Mouse (Mus musculus): ENCODE data around the gene Epha2. TPM values are rescaled to one million over a fixed set of nuclear protein-coding genes. Genes with fewer than 3 reads are reported as not detected.

Gene Epha2
- polyA plus RNA-seq, 1 experiment from 2014 or later: 3.1 TPM

DNA sequence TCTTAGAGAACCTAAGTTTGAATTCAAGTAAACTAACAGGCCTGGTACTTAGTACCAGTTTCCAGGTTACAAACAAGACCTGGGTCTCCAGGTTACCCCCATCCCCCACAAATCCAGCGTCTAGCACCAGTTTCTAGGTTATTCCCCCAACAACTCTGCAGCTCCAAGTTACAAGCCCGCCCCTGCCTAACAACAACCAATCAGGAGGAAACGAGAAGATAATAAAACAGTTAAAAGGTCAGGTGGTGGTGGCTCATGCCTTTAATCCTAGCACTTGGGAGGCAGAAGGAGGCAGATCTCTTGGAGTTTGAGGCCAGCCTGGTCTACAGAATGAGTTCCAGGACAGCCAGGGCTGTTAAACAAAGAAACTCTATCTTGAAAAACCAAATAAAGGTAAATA is 33.8 kb upstream of the Epha2 start:
- Histone ChIP-seq H3K4me1 (ENCODE audit: control insufficient read depth, insufficient read depth, low read length) (no peaks in the 10 kb centered on the region), H3K4me2 (no peak overlapping the region), H3K4me3 (ENCODE audit: low read depth, low read length) (no peak overlapping the region), H3K27me3 (ENCODE audit: control insufficient read depth, insufficient read depth, low read length) (peaks cover 2% of the 10 kb centered on the region; the same call in 1 of the 2 replicates), H3K9me3 (replicated peaks; ENCODE audit: control insufficient read depth, low read length) (no peaks in the 10 kb centered on the region), H3K27ac (ENCODE audit: low read depth, low read length) (no peak overlapping the region), H3K36me3 (ENCODE audit: control insufficient read depth, insufficient read depth, low read length) (no peaks in the 10 kb centered on the region), H3K9ac (ENCODE audit: low read depth, low read length) (no peak overlapping the region)
- no peak for ATAC-seq (replicated peaks; ENCODE audit: insufficient number of reproducible peaks, low FRiP score, low TSS enrichment)
- 74% methylated on average over 3 of the region's 3 CpGs for WGBS (ENCODE audit: insufficient replicate concordance)

DNA sequence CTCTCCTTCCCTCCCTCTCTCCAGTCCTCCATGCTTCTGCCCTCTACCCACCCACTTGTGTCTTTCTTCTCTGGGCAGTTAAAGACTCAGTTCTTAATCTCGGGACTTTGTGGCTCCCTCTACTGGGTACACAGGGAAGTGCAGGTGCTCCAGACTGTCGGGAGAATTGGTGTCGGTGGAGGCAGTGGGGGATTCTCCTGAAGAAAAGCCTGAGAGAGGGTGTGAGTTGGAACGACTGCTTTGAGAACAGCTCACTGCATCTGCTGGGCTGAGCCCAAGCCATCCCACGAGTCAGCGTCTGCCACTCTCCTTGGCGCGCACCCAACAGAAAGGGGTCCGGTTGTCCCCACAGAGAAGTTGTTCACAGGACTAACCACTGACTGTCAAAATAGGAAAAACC is 33.2 kb upstream of the Epha2 start:
- Histone ChIP-seq H3K36me3 (ENCODE audit: control insufficient read depth, insufficient read depth, low read length) (no peaks in the 10 kb centered on the region), H3K9ac (ENCODE audit: low read depth, low read length) (no peak overlapping the region), H3K27me3 (ENCODE audit: control insufficient read depth, insufficient read depth, low read length) (peaks cover 2% of the 10 kb centered on the region; the same call in 1 of the 2 replicates), H3K27ac (ENCODE audit: low read depth, low read length) (no peak overlapping the region), H3K4me3 (ENCODE audit: low read depth, low read length) (no peak overlapping the region), H3K4me1 (ENCODE audit: control insufficient read depth, insufficient read depth, low read length) (no peaks in the 10 kb centered on the region; the same call in 1 of the 2 replicates), H3K9me3 (replicated peaks; ENCODE audit: control insufficient read depth, low read length) (no peaks in the 10 kb centered on the region), H3K4me2 (no peak overlapping the region)
- WGBS (ENCODE audit: insufficient replicate concordance): 41% methylated on average over 9 of the region's 9 CpGs
- ATAC-seq (replicated peaks; ENCODE audit: insufficient number of reproducible peaks, low FRiP score, low TSS enrichment): no peak

DNA sequence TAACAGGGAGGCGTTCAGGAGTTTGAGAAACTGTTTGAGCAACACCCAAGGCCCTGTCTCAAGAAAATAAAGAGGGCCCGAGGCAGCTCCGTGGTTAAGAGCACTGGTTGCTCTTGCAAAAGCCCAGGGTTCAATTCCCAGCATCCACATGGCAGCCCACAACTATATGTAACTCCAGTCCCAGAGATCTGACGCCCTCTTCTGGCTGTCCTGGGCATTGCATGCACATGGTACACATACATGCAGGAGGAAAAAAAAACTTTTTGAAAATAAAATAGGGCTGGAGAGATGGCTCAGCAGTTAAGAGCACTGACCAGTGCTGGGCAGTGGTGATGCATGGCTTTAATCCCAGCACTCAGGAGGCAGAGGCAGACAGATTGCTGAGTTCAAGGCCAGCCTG is 32.7 kb upstream of the Epha2 start:
- no peaks in the 10 kb centered on the region for H3K9me3 ChIP-seq (replicated peaks; ENCODE audit: control insufficient read depth, low read length)
- no peak overlapping the region for H3K9ac ChIP-seq (ENCODE audit: low read depth, low read length)
- H3K4me1 ChIP-seq (ENCODE audit: control insufficient read depth, insufficient read depth, low read length): peaks cover 4% of the 10 kb centered on the region
- H3K4me2 ChIP-seq: no peak overlapping the region
- no peaks in the 10 kb centered on the region for H3K36me3 ChIP-seq (ENCODE audit: control insufficient read depth, insufficient read depth, low read length)
- H3K4me3 ChIP-seq (ENCODE audit: low read depth, low read length): no peak overlapping the region
- peaks cover 2% of the 10 kb centered on the region; the same call in 1 of the 2 replicates for H3K27me3 ChIP-seq (ENCODE audit: control insufficient read depth, insufficient read depth, low read length)
- WGBS (ENCODE audit: insufficient replicate concordance): 75% methylated on average over 4 of the region's 4 CpGs
- no peak for ATAC-seq (replicated peaks; ENCODE audit: insufficient number of reproducible peaks, low FRiP score, low TSS enrichment)
- no peak overlapping the region for H3K27ac ChIP-seq (ENCODE audit: low read depth, low read length)

DNA sequence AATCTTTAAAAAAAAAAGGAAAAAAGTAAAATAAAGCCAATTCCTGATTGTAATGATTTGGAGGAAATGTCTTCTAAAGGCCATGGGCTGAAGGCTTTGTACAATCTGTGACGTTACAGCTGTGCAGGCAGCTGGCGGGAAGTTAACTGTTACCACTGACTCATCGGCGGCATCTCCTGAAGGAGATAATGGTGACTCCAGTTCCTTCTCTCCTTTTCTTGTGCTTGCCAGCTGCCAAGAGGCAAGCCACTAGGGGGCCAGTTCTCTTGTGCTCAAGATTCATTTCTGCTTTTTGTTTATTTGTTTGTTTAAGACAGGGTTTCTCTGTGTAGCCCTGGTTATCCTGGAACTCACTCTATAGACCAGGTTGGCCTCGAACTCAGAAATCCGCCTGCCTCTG is 32.0 kb upstream of the Epha2 start:
- Histone ChIP-seq H3K4me2 (no peak overlapping the region), H3K4me1 (ENCODE audit: control insufficient read depth, insufficient read depth, low read length) (peaks cover 9% of the 10 kb centered on the region), H3K27ac (ENCODE audit: low read depth, low read length) (no peak overlapping the region), H3K4me3 (ENCODE audit: low read depth, low read length) (no peak overlapping the region), H3K36me3 (ENCODE audit: control insufficient read depth, insufficient read depth, low read length) (no peaks in the 10 kb centered on the region), H3K27me3 (ENCODE audit: control insufficient read depth, insufficient read depth, low read length) (peaks cover 2% of the 10 kb centered on the region; the same call in 1 of the 2 replicates), H3K9me3 (replicated peaks; ENCODE audit: control insufficient read depth, low read length) (no peaks in the 10 kb centered on the region), H3K9ac (ENCODE audit: low read depth, low read length) (no peak overlapping the region)
- no peak for ATAC-seq (replicated peaks; ENCODE audit: insufficient number of reproducible peaks, low FRiP score, low TSS enrichment)
- 72% methylated on average over 6 of the region's 6 CpGs for WGBS (ENCODE audit: insufficient replicate concordance)

DNA sequence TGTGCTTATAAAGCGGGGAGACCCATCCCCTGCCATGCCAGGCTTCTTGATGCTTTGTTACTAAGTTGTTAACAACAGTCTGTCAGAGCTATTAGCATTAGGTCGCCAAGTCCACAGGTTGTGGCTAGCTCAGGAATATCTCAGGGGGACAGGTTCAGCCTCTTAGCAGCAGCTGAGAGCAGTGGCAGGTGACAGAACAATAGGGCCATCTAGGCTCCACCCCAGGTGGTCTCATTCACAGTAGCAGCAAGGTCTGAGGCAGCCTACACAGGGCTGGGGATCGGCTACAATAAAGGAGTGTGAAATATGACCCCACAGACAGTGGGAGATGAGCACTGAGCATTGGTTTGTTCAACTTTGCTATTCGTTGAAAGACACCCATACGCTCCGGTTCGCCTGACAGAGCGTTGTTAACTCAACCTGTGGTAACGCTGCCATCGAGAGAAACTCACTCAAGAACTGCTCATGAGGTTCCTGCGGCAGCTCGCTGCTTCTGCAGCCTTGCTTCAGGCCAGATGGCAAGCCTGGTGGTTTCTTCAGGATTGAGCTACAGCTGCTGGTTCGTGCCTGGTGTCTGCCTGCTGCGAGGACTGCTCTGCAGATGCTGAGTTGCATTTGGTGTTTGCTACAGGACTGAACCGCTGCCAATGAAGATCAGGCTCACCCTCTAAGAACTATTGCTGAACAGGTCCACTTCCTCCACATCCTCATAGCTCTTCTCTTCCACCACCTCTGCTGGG is 30.7 kb upstream of the Epha2 start:
- Histone ChIP-seq H3K27me3 (ENCODE audit: control insufficient read depth, insufficient read depth, low read length) (peaks cover 2% of the 10 kb centered on the region; the same call in 1 of the 2 replicates), H3K9ac (ENCODE audit: low read depth, low read length) (no peak overlapping the region), H3K4me1 (ENCODE audit: control insufficient read depth, insufficient read depth, low read length) (peaks cover 16% of the 10 kb centered on the region), H3K4me2 (no peak overlapping the region), H3K9me3 (replicated peaks; ENCODE audit: control insufficient read depth, low read length) (no peaks in the 10 kb centered on the region), H3K4me3 (ENCODE audit: low read depth, low read length) (no peak overlapping the region), H3K27ac (ENCODE audit: low read depth, low read length) (no peak overlapping the region), H3K36me3 (ENCODE audit: control insufficient read depth, insufficient read depth, low read length) (no peaks in the 10 kb centered on the region)
- ATAC-seq (replicated peaks; ENCODE audit: insufficient number of reproducible peaks, low FRiP score, low TSS enrichment): no peak
- WGBS (ENCODE audit: insufficient replicate concordance): 62% methylated on average over 15 of the region's 15 CpGs

DNA sequence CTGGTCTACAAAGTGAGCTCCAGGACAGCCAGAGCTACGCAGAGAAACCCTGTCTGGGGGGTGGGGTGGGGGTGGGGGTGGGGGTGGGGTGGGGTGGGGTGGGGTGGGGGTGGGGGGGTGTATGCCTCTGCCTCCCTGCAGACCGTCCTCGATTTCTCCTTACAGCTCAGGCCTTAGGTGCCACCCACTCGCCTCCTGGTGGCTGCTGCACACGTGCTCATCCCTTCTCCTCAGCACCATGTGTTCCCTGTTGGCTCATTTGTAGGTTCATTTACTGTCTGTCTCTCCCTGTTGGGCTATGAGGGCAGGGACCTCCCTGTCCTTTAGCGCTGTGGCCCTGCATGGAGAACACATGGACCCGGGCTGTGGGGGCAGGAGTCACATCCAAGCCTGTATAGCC is 29.8 kb upstream of the Epha2 start:
- no peak for ATAC-seq (replicated peaks; ENCODE audit: insufficient number of reproducible peaks, low FRiP score, low TSS enrichment)
- peaks cover 16% of the 10 kb centered on the region for H3K4me1 ChIP-seq (ENCODE audit: control insufficient read depth, insufficient read depth, low read length)
- no peaks in the 10 kb centered on the region for H3K36me3 ChIP-seq (ENCODE audit: control insufficient read depth, insufficient read depth, low read length)
- H3K9me3 ChIP-seq (replicated peaks; ENCODE audit: control insufficient read depth, low read length): no peaks in the 10 kb centered on the region
- H3K27ac ChIP-seq (ENCODE audit: low read depth, low read length): no peak overlapping the region
- no peak overlapping the region for H3K4me2 ChIP-seq
- 71% methylated on average over 7 of the region's 7 CpGs for WGBS (ENCODE audit: insufficient replicate concordance)
- H3K27me3 ChIP-seq (ENCODE audit: control insufficient read depth, insufficient read depth, low read length): peaks cover 6% of the 10 kb centered on the region; the same call in 1 of the 2 replicates
- H3K4me3 ChIP-seq (ENCODE audit: low read depth, low read length): no peak overlapping the region
- H3K9ac ChIP-seq (ENCODE audit: low read depth, low read length): no peak overlapping the region

DNA sequence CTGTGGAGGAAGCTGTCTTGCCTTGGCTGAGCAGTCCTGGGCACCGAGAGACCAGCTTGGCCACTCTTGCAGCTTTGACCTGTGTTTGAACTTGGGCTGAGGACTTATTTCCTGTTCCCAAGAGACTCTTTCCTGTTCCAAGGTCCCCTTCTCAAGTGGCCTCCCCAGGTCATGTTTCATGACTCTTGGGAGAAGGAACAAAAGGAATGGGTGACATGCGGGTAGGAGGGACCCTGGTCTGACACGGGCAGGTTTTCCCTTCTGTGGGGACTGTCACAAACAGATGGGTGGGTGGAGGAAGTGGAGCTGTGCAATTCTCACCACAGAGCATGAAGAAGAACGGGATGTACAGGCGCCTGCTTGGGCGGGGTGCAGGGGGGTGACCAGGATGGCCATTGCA is 29.3 kb upstream of the Epha2 start:
- Histone ChIP-seq H3K9me3 (replicated peaks; ENCODE audit: control insufficient read depth, low read length) (no peaks in the 10 kb centered on the region), H3K4me3 (ENCODE audit: low read depth, low read length) (no peak overlapping the region), H3K27me3 (ENCODE audit: control insufficient read depth, insufficient read depth, low read length) (peaks cover 6% of the 10 kb centered on the region; the same call in 1 of the 2 replicates), H3K27ac (ENCODE audit: low read depth, low read length) (no peak overlapping the region), H3K9ac (ENCODE audit: low read depth, low read length) (no peak overlapping the region), H3K36me3 (ENCODE audit: control insufficient read depth, insufficient read depth, low read length) (no peaks in the 10 kb centered on the region), H3K4me1 (ENCODE audit: control insufficient read depth, insufficient read depth, low read length) (peaks cover 16% of the 10 kb centered on the region), H3K4me2 (no peak overlapping the region)
- WGBS (ENCODE audit: insufficient replicate concordance): 61% methylated on average over 6 of the region's 6 CpGs
- ATAC-seq (replicated peaks; ENCODE audit: insufficient number of reproducible peaks, low FRiP score, low TSS enrichment): no peak

DNA sequence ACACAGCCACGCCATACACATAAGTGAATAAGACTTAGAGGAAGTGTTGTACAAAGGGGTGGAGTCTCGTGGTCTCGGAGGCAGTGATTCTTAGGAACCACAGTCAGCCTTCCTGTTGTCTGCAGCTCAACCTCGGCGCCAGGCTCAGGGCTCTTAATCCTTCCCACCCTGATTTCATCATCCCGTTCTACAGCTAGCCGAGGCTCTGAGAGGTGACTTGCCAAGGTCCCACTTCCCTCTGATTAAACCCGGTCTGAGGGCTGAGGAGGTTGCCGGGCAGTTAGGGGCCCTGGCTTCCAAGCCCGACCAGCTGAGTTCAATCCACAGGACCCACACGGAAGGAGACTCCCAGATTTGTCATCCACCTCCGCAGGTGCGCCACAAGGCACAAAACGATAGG is 28.2 kb upstream of the Epha2 start:
- Histone ChIP-seq H3K27ac (ENCODE audit: low read depth, low read length) (no peak overlapping the region), H3K9me3 (replicated peaks; ENCODE audit: control insufficient read depth, low read length) (no peaks in the 10 kb centered on the region)

DNA sequence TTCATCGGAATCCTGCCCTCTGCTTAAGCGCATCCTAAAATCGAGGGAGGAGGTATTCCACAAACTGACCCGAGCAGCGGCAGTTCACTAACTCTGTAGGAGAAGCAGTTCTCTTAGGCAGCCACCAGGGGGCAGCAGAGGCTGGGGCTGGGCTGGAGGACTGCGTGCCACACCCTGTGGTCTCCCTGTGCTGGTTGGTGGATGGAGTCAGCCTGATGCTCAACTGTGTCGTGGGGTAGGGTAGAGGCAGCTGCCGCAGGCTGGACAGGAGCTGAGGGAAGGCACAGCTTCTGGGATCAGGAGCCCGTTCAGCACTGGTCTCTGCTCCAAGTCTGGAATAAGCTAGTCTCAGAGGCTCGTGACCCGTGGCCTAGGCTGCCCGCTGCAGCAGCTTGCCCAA is 27.7 kb upstream of the Epha2 start:
- peaks cover 21% of the 10 kb centered on the region for H3K4me1 ChIP-seq (ENCODE audit: control insufficient read depth, insufficient read depth, low read length)
- H3K27ac ChIP-seq (ENCODE audit: low read depth, low read length): no peak overlapping the region
- 15% methylated on average over 12 of the region's 12 CpGs for WGBS (ENCODE audit: insufficient replicate concordance)
- no peaks in the 10 kb centered on the region for H3K9me3 ChIP-seq (replicated peaks; ENCODE audit: control insufficient read depth, low read length)
- H3K4me2 ChIP-seq: peak overlapping the region; percentile 61
- H3K4me3 ChIP-seq (ENCODE audit: low read depth, low read length): peak overlapping the region; percentile 12; the same call in 1 of the 2 replicates
- H3K9ac ChIP-seq (ENCODE audit: low read depth, low read length): peak overlapping the region; percentile 39; the same call in 1 of the 2 replicates
- no peaks in the 10 kb centered on the region for H3K36me3 ChIP-seq (ENCODE audit: control insufficient read depth, insufficient read depth, low read length)
- ATAC-seq (replicated peaks; ENCODE audit: insufficient number of reproducible peaks, low FRiP score, low TSS enrichment): peak; percentile 63
- H3K27me3 ChIP-seq (ENCODE audit: control insufficient read depth, insufficient read depth, low read length): peaks cover 6% of the 10 kb centered on the region; the same call in 1 of the 2 replicates

More for the DNA sequence above, 28.2 kb upstream of the Epha2 start:
- Histone ChIP-seq H3K4me1 (ENCODE audit: control insufficient read depth, insufficient read depth, low read length) (peaks cover 17% of the 10 kb centered on the region), H3K36me3 (ENCODE audit: control insufficient read depth, insufficient read depth, low read length) (no peaks in the 10 kb centered on the region), H3K4me2 (peak overlapping the region; percentile 61), H3K9ac (ENCODE audit: low read depth, low read length) (peak overlapping the region; percentile 39; the same call in 1 of the 2 replicates), H3K4me3 (ENCODE audit: low read depth, low read length) (peak overlapping the region; percentile 12; the same call in 1 of the 2 replicates), H3K27me3 (ENCODE audit: control insufficient read depth, insufficient read depth, low read length) (peaks cover 6% of the 10 kb centered on the region; the same call in 1 of the 2 replicates)
- 14% methylated on average over 14 of the region's 14 CpGs for WGBS (ENCODE audit: insufficient replicate concordance)
- ATAC-seq (replicated peaks; ENCODE audit: insufficient number of reproducible peaks, low FRiP score, low TSS enrichment): no peak
